Mouse (Mus musculus) liver, embryonic 15.5 days (tissue): ENCODE measurements around the gene Ptbp3. TPM values are rescaled to one million over a fixed set of nuclear protein-coding genes. Genes with fewer than 3 reads are reported as not detected.

ENCODE experiments used
- ATAC-seq: fragments of 200-750 bp; cut with Nextera tagmentation; 2 replicates; pipeline ENCODE4 v1.8.0; 2017; ENCODE audit warnings: moderate number of reproducible peaks, mild to moderate bottlenecking, moderate library complexity; ENCODE audit not compliant: insufficient read depth
- H3K27ac ChIP-seq: fragments of 300-500 bp; sonication (generic); replicated peaks from 2 replicates; pipeline ENCODE4 v1.5.1; 2015; ENCODE audit warnings: mild to moderate bottlenecking, inconsistent platforms
- H3K27me3 ChIP-seq: fragments of 300-500 bp; sonication (generic); 2 replicates; pipeline ENCODE4 v1.6.1; 2015; ENCODE audit warnings: mild to moderate bottlenecking, inconsistent platforms
- H3K36me3 ChIP-seq: fragments of 300-500 bp; sonication (generic); replicated peaks from 2 replicates; pipeline ENCODE4 v1.6.1; 2015; ENCODE audit warnings: moderate library complexity, mild to moderate bottlenecking, inconsistent platforms
- H3K4me1 ChIP-seq: fragments of 300-500 bp; sonication (generic); replicated peaks from 2 replicates; pipeline ENCODE4 v1.6.1; 2015; ENCODE audit warnings: inconsistent platforms
- H3K4me2 ChIP-seq: fragments of 300-500 bp; sonication (generic); 2 replicates; pipeline ENCODE4 v1.6.1; 2015; ENCODE audit warnings: moderate library complexity, mild to moderate bottlenecking, inconsistent platforms
- H3K4me3 ChIP-seq: fragments of 300-500 bp; sonication (generic); replicated peaks from 2 replicates; pipeline ENCODE4 v1.5.1; 2015; ENCODE audit warnings: mild to moderate bottlenecking, inconsistent platforms
- H3K9ac ChIP-seq: fragments of 300-500 bp; sonication (generic); 2 replicates; pipeline ENCODE4 v1.6.1; 2015; ENCODE audit warnings: moderate library complexity, mild to moderate bottlenecking, inconsistent platforms
- H3K9me3 ChIP-seq: fragments of 300-500 bp; sonication (generic); replicated peaks from 2 replicates; pipeline ENCODE4 v1.6.1; 2016; ENCODE audit warnings: inconsistent platforms
- WGBS: fragments of 180-500 bp; shearing (Covaris S2); methylation state at CpG from one replicate; pipeline ENCODE4 v1.1.7; 2015; ENCODE audit warnings: mixed read lengths; ENCODE audit not compliant: insufficient replicate concordance; 5-methylcytosine and 5-hydroxymethylcytosine counted together
- polyA plus RNA-seq: library from polyadenylated mRNA; unstranded; fragments of >200 nt; fragmentation: Nextera tagmentation; extraction: Ambion mirVana; gene quantifications from 2 replicates; pipeline ENCODE4 v1.2.1, GENCODE M21; 2015

The Ptbp3 gene
- polyA plus RNA-seq, 1 experiment from 2014 or later: 50.5 TPM

- Histone ChIP-seq H3K4me1 (peaks cover 24% of the 10 kb centered on the region), H3K27ac (0 out of 2 replicates have a peak overlapping the region, but pooled peaks have one; percentile 38), H3K4me3 (no peak overlapping the region), H3K9me3 (no peaks in the 10 kb centered on the region), H3K4me2 (no peak overlapping the region), H3K27me3 (no peaks in the 10 kb centered on the region), H3K9ac (no peak overlapping the region), H3K36me3 (peaks cover 37% of the 10 kb centered on the region)
- ATAC-seq: no peak
Measured at GRCm38 (mm10) chr4:59471306-59471705, 77.9 kb downstream of the Ptbp3 start.

- H3K4me1 ChIP-seq: peaks cover 41% of the 10 kb centered on the region
- no peaks in the 10 kb centered on the region for H3K36me3 ChIP-seq
- no peaks in the 10 kb centered on the region for H3K9me3 ChIP-seq
- WGBS: 31% methylated on average over 2 of the region's 2 CpGs
- no peak for ATAC-seq
- H3K9ac ChIP-seq: no peak overlapping the region
- H3K27me3 ChIP-seq: no peaks in the 10 kb centered on the region
- H3K27ac ChIP-seq: no peak overlapping the region
- no peak overlapping the region for H3K4me3 ChIP-seq
- H3K4me2 ChIP-seq: no peak overlapping the region
Measured at GRCm38 (mm10) chr4:59465449-59465848, 83.7 kb downstream of the Ptbp3 start.

- H3K9ac ChIP-seq: no peak overlapping the region
- H3K27ac ChIP-seq: no peak overlapping the region
- 56% methylated on average over 6 of the region's 6 CpGs for WGBS
- no peaks in the 10 kb centered on the region for H3K36me3 ChIP-seq
- no peak for ATAC-seq
- no peaks in the 10 kb centered on the region for H3K27me3 ChIP-seq
- no peak overlapping the region for H3K4me2 ChIP-seq
- H3K4me3 ChIP-seq: no peak overlapping the region
- H3K4me1 ChIP-seq: peaks cover 48% of the 10 kb centered on the region
- H3K9me3 ChIP-seq: no peaks in the 10 kb centered on the region
Measured at GRCm38 (mm10) chr4:59464661-59465060, 84.5 kb downstream of the Ptbp3 start.

GRCm38 (mm10) chr4:59462494-59462893 is 86.7 kb downstream of the Ptbp3 start:
- H3K27me3 ChIP-seq: no peaks in the 10 kb centered on the region
- H3K27ac ChIP-seq: no peak overlapping the region
- H3K9me3 ChIP-seq: no peaks in the 10 kb centered on the region
- no peaks in the 10 kb centered on the region for H3K36me3 ChIP-seq
- no peak overlapping the region for H3K4me3 ChIP-seq
- no peak for ATAC-seq
- WGBS: 64% methylated on average over 6 of the region's 6 CpGs
- peaks cover 48% of the 10 kb centered on the region for H3K4me1 ChIP-seq
- H3K4me2 ChIP-seq: no peak overlapping the region
- H3K9ac ChIP-seq: no peak overlapping the region

GRCm38 (mm10) chr4:59461116-59461727 is 87.9 kb downstream of the Ptbp3 start:
- H3K4me1 ChIP-seq: peaks cover 43% of the 10 kb centered on the region
- WGBS: 70% methylated on average over 11 of the region's 11 CpGs
- H3K36me3 ChIP-seq: no peaks in the 10 kb centered on the region
- no peak overlapping the region for H3K27ac ChIP-seq
- no peak overlapping the region for H3K4me3 ChIP-seq
- H3K9me3 ChIP-seq: no peaks in the 10 kb centered on the region
- H3K4me2 ChIP-seq: no peak overlapping the region
- no peaks in the 10 kb centered on the region for H3K27me3 ChIP-seq
- ATAC-seq: no peak
- H3K9ac ChIP-seq: no peak overlapping the region

GRCm38 (mm10) chr4:59459216-59459955 is 89.8 kb downstream of the Ptbp3 start:
- Histone ChIP-seq H3K9ac (no peak overlapping the region), H3K4me3 (no peak overlapping the region), H3K36me3 (no peaks in the 10 kb centered on the region), H3K27me3 (no peaks in the 10 kb centered on the region), H3K9me3 (no peaks in the 10 kb centered on the region), H3K4me1 (peaks cover 53% of the 10 kb centered on the region), H3K27ac (0 out of 2 replicates have a peak overlapping the region, but pooled peaks have one; percentile 19), H3K4me2 (no peak overlapping the region)
- 68% methylated on average over 13 of the region's 13 CpGs for WGBS
- ATAC-seq: no peak

- WGBS: 50% methylated on average over 9 of the region's 9 CpGs
- Histone ChIP-seq H3K4me1 (peaks cover 50% of the 10 kb centered on the region), H3K36me3 (no peaks in the 10 kb centered on the region), H3K9ac (no peak overlapping the region), H3K4me3 (no peak overlapping the region), H3K27ac (no peak overlapping the region), H3K9me3 (no peaks in the 10 kb centered on the region), H3K27me3 (no peaks in the 10 kb centered on the region), H3K4me2 (no peak overlapping the region)
- no peak for ATAC-seq
Measured at GRCm38 (mm10) chr4:59457941-59458340, 91.2 kb downstream of the Ptbp3 start.

GRCm38 (mm10) chr4:59457091-59457490 is 92.1 kb downstream of the Ptbp3 start:
- Histone ChIP-seq H3K27ac (no peak overlapping the region), H3K9me3 (no peaks in the 10 kb centered on the region), H3K4me2 (no peak overlapping the region), H3K4me1 (peaks cover 53% of the 10 kb centered on the region), H3K4me3 (no peak overlapping the region), H3K9ac (no peak overlapping the region), H3K27me3 (no peaks in the 10 kb centered on the region), H3K36me3 (no peaks in the 10 kb centered on the region)
- no peak for ATAC-seq
- WGBS: 76% methylated on average over 5 of the region's 5 CpGs

GRCm38 (mm10) chr4:59455465-59455864 is 93.7 kb downstream of the Ptbp3 start:
- H3K4me3 ChIP-seq: no peak overlapping the region
- no peak overlapping the region for H3K9ac ChIP-seq
- H3K27me3 ChIP-seq: no peaks in the 10 kb centered on the region
- H3K9me3 ChIP-seq: no peaks in the 10 kb centered on the region
- WGBS: 28% methylated on average over 2 of the region's 2 CpGs
- no peak for ATAC-seq
- no peaks in the 10 kb centered on the region for H3K36me3 ChIP-seq
- peak overlapping the region; percentile 7; the same call in 1 of the 2 replicates for H3K27ac ChIP-seq
- no peak overlapping the region for H3K4me2 ChIP-seq
- H3K4me1 ChIP-seq: peaks cover 42% of the 10 kb centered on the region

- no peak overlapping the region for H3K4me3 ChIP-seq
- no peaks in the 10 kb centered on the region for H3K9me3 ChIP-seq
- no peak overlapping the region for H3K9ac ChIP-seq
- H3K4me2 ChIP-seq: no peak overlapping the region
- no peak for ATAC-seq
- 56% methylated on average over 3 of the region's 3 CpGs for WGBS
- H3K27me3 ChIP-seq: no peaks in the 10 kb centered on the region
- no peak overlapping the region for H3K27ac ChIP-seq
- peaks cover 31% of the 10 kb centered on the region; the same call in 1 of the 2 replicates for H3K4me1 ChIP-seq
- no peaks in the 10 kb centered on the region for H3K36me3 ChIP-seq
Measured at GRCm38 (mm10) chr4:59454046-59454445, 95.1 kb downstream of the Ptbp3 start.

GRCm38 (mm10) chr4:59452503-59452933 is 96.6 kb downstream of the Ptbp3 start:
- Histone ChIP-seq H3K36me3 (no peaks in the 10 kb centered on the region), H3K27me3 (no peaks in the 10 kb centered on the region), H3K9me3 (no peaks in the 10 kb centered on the region), H3K4me1 (peaks cover 26% of the 10 kb centered on the region; the same call in 1 of the 2 replicates), H3K4me3 (no peak overlapping the region), H3K9ac (no peak overlapping the region), H3K4me2 (no peak overlapping the region), H3K27ac (no peak overlapping the region)
- ATAC-seq: no peak
- WGBS: 59% methylated on average over 8 of the region's 8 CpGs
